Mouse (Mus musculus): ENCODE measurements around the gene Ift140.

DNA sequence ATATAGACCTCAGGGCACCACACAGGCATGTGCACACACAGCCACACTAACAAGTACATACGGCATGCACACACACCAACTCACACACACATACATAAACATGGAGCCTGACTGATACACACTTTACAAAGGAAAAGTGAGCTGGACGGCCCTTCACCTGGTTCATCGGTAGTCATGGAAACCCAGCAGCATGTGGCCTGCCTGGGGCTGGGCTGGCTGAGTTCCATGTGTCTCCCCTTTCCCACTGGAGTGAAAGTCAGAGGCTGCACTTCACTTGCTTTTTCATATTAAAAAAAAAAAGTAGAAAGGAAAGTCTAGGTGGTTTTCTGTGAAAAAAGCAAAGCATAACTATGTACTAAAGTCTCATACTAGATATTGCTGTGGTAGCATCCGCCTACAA lies 47.4 kb downstream of the Ift140 start:
- TF ChIP-seq NRF1 (IDR thresholded peaks at IDR 0.05; ENCODE audit: insufficient read depth, low read depth, low read length, poor library complexity, severe bottlenecking) (no peak), GABPA (IDR thresholded peaks at IDR 0.05; ENCODE audit: low read depth, low read length) (no peak), CTCF (IDR thresholded peaks at IDR 0.05 in 2 of 3, conservative IDR thresholded peaks at IDR 0.05 in 1 of 3; ENCODE audit: control insufficient read depth in 1 of 3, insufficient read depth in 1 of 3, low read depth in 2 of 3, low read length in 3 of 3, poor library complexity in 1 of 3, severe bottlenecking in 1 of 3) (no peak), E2F4 (IDR thresholded peaks at IDR 0.05; ENCODE audit: borderline replicate concordance, low read depth, low read length) (no peak), POLR2A (IDR thresholded peaks at IDR 0.05; ENCODE audit: control insufficient read depth in 1 of 2, insufficient read depth in 1 of 2, low read depth in 1 of 2, low read length in 2 of 2, poor library complexity in 1 of 2) (no peak), MYC (IDR thresholded peaks at IDR 0.05; ENCODE audit: low read depth, low read length) (no peak), RCOR1 (IDR thresholded peaks at IDR 0.05; ENCODE audit: low read depth, low read length) (no peak), EP300 (IDR thresholded peaks at IDR 0.05; ENCODE audit: low read depth in 1 of 2, low read length in 2 of 2) (no peak)

Data from MEL (cell line).